Mouse (Mus musculus) spleen, postnatal 10 days (tissue): ENCODE data around the gene Xrcc4.

Experiments
- DNase-seq, 2 experiments: peaks; one replicate each; pipeline ENCODE4 v3.0.0; 2021 to 2022; ENCODE audit warnings: low spot score in 2 of 2

The Xrcc4 gene

DNA sequence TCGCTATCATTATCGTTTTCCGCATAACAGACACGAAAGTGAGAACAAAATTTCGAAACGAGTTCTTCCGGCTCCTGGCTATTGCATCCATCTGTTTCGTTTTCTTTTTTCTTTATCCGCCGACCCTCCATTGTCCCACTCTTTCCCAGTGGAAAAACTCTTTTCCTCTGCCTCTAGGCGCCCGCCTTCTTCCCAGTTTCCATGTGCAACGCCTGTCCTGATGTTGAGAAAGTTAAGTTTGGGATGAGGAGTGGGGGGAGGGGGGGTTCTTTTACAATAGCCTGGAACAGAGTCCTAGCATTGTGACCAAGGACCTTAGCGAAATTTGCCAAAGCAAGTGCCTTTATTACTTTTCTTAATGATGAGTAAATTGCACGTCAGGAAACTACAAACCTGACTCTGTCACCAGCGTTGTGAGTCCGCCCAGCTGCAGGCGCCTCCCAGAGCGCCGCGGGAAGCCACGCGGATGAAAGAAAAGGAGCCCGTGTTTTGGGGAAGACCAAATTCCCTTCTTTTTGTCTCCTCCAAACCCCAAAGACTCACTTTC, 349.6 kb downstream of the Xrcc4 start:
- peak in 1 of 2 experiments; percentile 8 for DNase-seq

DNA sequence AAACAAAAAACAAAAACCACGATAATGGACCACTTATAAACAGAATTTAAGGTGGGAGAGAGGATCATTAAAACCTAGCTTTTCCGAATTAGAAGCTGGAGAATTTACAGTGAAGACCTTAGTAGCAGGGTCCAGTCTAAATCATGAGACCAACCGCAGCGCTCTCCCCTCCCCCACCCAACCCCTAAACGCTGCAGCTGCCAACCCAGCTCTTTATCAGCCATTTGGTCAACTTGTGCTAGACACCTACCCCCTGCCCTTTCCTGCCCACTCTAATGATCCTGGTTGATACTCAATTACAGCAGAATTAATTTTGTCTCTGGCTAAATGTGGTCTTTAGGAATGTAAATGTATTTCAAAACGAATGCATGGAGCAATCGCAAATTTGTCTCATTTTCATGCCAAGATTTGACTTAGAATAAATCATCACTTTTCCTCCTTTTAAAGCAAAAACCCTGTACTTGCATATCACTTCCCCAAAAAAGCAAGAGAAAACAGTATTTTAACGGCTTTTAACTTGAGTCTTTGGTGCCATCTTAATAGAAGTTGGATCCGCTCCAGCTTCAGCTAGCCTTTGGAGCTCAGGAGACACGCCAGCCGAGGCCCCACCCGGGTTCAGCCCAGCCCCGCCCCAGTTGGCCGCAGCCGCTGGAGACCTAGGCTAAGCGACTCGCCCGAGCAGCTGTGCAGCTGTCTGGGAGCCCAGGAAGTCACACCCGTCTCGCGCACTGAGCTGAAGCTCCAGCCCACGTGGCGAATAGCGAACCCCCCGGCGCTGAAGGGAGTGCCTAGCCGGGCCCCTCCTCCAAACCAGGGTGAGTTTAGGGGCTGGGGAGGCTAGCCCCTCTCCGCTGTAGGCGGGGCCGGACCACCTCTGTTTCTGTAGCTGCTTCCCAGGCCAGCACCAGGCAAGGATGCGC, 350.4 kb downstream of the Xrcc4 start:
- peak; percentile 19 to 64 for DNase-seq

DNA sequence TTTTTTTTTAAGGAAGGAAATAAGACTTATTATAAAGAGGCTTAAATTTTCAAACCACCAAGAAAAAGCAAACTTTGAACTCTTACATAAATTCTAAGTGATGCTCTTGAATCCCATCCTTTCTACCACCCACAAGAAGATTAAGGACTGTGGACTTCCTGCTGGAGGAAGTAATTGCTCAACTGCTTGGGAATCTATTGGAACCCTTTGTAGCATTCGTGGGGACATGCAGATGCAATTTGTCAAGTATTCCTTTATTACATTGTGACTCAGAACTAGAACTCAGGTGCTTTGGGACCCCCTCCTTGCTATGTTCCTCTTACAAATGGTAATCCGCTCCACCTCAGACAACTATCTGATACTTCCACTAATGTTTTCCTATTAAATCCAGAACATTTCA, 351.1 kb downstream of the Xrcc4 start:
- DNase-seq, result no peak

DNA sequence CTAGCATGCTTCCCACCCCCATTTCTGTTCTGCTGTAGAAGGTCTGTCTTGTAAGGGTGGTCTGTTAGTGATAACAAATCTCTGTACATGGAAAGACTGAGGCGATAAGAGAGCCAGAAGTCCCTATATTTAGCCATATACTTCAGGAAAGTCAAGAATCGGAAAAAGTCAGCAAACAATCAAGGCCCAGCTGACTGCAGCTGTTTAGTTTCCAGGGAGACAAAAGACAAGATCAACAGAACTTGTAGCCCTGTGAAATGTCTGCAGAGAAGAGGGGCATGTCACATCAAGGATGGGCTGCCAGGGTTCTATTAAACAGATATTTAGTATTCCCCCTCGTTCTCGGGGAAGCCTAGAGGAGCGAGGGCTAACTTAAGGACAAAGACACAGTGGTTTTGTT, 354.3 kb downstream of the Xrcc4 start:
- no peak for DNase-seq

DNA sequence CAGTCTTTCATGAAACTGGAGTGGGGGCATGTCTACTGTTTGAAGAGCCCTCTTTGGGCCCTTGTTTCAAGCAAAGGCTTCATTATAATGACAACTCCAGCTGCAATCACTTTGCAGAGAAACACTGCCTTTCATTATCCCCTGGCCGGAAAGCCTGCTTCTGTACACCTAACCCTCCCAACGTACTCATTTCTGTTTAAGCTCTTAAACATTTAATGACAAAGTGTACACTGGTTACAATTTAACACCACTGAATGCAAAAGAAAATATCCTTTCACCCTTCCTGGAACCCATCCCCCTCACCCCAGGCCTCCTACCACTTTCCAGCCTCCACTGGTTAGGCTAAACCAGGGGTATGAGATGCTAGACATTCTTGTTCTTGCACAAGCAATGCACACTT, 362.9 kb downstream of the Xrcc4 start:
- DNase-seq, result no peak
